Mouse (Mus musculus): ENCODE data around the gene Rassf8.

Gene Rassf8

DNA sequence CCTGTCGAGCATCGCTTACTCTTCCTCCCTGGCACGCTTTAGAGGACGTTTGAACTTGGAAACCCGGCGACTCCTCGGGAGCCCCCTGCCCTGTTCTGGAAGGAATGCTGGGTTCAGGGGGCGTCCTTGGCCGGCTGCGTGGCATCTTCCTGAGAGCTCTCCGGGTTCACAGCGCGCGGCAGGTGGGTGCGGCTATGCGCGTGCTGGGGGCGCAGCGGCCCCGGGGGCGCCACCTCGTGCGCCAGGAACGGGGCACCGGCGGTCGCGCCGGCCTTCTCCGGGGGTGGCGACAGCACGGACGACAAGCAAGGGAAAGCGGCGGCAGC is 116.2 kb downstream of the Rassf8 start:
- no peak for DNase-seq

DNA sequence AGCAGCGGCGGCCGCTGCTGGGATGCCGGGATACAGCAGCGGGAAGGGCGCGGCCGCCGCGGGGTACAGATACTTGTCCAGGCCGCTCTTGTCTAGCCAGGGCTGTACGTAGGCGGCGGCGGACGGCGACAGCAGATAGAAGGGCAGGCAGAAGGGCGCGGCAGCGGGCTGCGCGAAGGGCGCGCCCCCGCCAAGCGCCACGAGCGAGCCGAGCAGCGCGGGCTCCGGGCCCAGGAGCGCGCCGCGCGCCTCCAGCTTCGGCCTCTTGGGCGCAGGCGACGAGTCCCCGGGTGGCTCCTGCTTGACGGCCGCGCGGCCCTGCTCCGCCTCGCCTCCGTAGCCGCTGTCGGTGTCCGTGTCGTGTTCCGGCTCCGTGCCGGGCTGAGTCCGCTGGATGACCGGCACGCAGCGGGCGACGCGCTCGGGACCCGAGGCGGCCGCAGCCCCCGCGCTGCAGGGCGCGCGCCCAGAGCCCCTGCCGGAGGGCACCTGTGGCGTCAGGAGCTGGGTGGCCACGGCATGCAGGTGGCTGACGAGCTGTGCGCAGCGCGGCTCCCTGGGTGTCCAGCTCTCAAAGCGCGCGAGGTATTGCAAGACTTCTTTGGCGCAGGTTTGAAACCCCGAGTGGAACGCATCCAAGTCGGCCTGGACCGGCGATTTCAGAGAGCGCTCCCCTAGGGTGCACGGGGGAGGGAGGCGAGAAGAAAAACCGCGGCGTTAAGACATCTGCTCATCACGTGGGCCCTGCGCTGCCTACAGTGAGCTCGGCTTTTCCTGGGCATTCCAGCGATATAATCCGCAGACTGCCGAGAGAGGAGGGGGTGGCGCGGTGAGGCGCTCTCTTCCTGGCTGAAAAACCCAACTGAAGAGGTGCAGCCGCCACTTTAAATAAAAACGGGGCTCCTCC is 116.8 kb downstream of the Rassf8 start:
- DNase-seq, result peak; percentile 86 to 88

DNA sequence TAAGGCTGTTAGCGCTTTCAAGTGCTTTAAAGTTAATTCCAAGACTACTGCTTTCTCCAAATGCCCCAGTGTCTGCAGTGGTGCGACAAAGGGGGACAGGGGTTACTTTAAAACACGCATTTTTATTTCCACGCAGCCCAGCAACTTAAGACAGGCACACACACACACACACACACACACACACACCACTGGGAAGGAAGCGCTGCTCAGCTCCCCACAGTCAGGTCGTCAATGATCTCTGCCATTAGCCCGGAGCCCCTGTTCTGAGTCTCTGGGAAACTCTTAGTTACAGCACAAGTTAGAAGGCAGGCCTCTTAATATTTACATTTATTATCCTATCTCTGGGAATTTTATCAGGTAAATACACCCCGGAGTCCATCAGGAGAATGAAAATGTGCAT is 117.6 kb downstream of the Rassf8 start:
- peak; percentile 44 to 54 for DNase-seq

DNA sequence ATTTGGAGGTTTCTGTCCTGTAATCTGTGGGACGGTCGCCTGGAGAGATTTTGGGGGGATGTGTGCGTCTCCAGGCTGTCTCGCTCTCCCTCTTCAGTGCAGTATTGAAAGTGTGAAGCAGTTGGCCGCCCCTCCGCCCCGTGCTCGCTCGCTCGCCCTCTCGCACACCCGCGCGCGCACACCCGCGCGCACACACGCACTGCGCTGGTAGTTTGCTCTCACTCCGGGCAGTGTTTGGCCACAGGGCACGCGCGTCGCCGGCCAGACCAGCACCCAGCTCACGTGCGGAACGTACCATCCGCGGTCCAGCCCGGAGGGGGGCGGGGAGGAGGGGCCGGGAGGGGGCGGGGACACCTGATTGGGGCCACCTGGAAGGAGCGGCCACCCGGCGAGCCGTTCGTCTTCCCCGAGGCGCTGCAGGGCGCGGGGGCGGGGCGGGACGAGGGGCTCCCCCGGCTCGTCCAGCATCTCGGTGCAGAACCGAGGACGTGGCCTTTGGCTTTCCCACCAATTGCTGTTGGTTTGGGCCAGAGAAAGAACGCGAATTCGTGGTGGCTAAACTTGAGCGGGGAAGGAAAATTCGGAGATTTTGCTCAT is 118.8 kb downstream of the Rassf8 start, which contains the start of gene Bhlhe41:
Bhlhe41 (minus strand) TSS at position 270 of the 597 bp plus-strand sequence.
- DNase-seq, result peak; percentile 91 to 94

- DNase-seq, result peak; percentile 93
These were observed 119.6 kb downstream of the Rassf8 start for GRCm38 (mm10) chr6:145865886-145866851.

- DNase-seq, result peak in 1 of 2 experiments; percentile 12
These were observed 120.6 kb downstream of the Rassf8 start for GRCm38 (mm10) chr6:145867111-145867510.
